ENCODE assay signal across 9 mouse cellular contexts in the genomic region with DNA sequence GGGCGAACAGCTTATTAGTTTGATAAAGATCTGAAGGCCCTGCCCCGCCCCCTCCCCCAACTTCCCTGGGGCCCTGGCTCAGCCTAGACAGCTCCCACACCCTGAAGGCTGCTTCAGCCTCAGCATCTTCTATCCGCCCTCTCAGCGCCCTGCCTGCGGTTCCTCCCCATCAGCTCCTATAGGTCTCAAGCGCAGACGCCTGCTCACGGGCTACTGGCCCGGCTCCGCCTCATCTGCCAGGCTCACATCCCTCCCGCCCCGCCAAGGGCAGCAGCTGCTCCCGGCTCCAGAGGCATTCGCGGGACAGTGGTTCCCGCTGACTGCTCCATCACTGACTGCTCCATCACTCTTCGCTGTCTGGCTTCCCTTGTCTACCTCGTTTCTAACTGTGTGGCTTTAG. TPM values are rescaled to one million over a fixed set of nuclear protein-coding genes. Genes with fewer than 3 reads are reported as not detected.
A peak's percentile ranks its signal among the peaks of the same experiment; 100 is the strongest.
DNase-seq lines count a peak whose midpoint lies in the region; ATAC-seq and TF ChIP-seq lines count a peak whose summit lies in the region.
"Had no signal": no experiment of that assay in that cellular context is flagged by ENCODE, and none has a peak within 500 bp of the region (broad histone marks: within the 10 kb centered on the region; RNA-seq: fewer than 3 reads in every experiment).

TSS of gene Alox12b (plus strand) at position 190 of the 400 bp plus-strand sequence.

- no peaks in the 10 kb centered on the region for H3K9me3 ChIP-seq in forebrain, postnatal 0 days (ENCODE audit: low read length)
- no peaks in the 10 kb centered on the region for H3K9me3 ChIP-seq in midbrain, embryonic 15.5 days
- H3K9me3 ChIP-seq: liver, embryonic 13.5 days had no signal

- no peaks in the 10 kb centered on the region for H3K36me3 ChIP-seq in forebrain, postnatal 0 days (ENCODE audit: insufficient read depth)
- no peaks in the 10 kb centered on the region for H3K36me3 ChIP-seq in midbrain, embryonic 15.5 days (replicated peaks)
- H3K36me3 ChIP-seq: liver, embryonic 13.5 days had no signal

- DNase-seq in layer of hippocampus, adult 2 months (ENCODE audit: low spot score in 2 of 2): no peak
- DNase-seq in layer of hippocampus, adult 11-12 months (ENCODE audit: low spot score): no peak
- peak; percentile 63 for DNase-seq in embryo, embryonic 10.5 days (ENCODE audit: low spot score)
- peak; percentile 3 for DNase-seq in forebrain, postnatal 0 days
- DNase-seq in adipocyte (ENCODE audit: low spot score): no peak
- DNase-seq in urinary bladder, postnatal 4 days (ENCODE audit: low spot score in 2 of 2): no peak
- no peak for DNase-seq in urinary bladder, postnatal 14 days (ENCODE audit: low spot score)
- DNase-seq: liver, embryonic 13.5 days had no signal

- 4% methylated on average over 18 of the region's 18 CpGs for WGBS in forebrain, postnatal 0 days
- 2% methylated on average over 18 of the region's 18 CpGs for WGBS in midbrain, embryonic 15.5 days

- no peaks in the 10 kb centered on the region for H3K27me3 ChIP-seq in forebrain, postnatal 0 days (ENCODE audit: insufficient read depth, low read length)
- H3K27me3 ChIP-seq in midbrain, embryonic 15.5 days (replicated peaks): peaks cover 25% of the 10 kb centered on the region

- H3K27ac ChIP-seq in layer of hippocampus, adult 2 months: no peak within 1 kb of the TSS
- no peak within 1 kb of the TSS for H3K27ac ChIP-seq in forebrain, postnatal 0 days (ENCODE audit: low read depth, low read length)
- no peak within 1 kb of the TSS for H3K27ac ChIP-seq in midbrain, embryonic 15.5 days
- H3K27ac ChIP-seq: liver, embryonic 13.5 days had no signal

- no peak; the same call in 1 of the 2 replicates for ATAC-seq in forebrain, postnatal 0 days
- ATAC-seq in midbrain, embryonic 15.5 days (replicated peaks): no peak

- H3K4me1 ChIP-seq in forebrain, postnatal 0 days (ENCODE audit: insufficient read depth): no peaks in the 10 kb centered on the region
- H3K4me1 ChIP-seq in midbrain, embryonic 15.5 days: peaks cover 10% of the 10 kb centered on the region

- TF ChIP-seq CTCF in layer of hippocampus, adult 2 months (conservative IDR thresholded peaks at IDR 0.05): no peak
- no peak for TF ChIP-seq CTCF in forebrain, postnatal 0 days (IDR thresholded peaks at IDR 0.05; ENCODE audit: low read depth)

- peak within 1 kb of the TSS; percentile 26 for H3K4me3 ChIP-seq in layer of hippocampus, adult 2 months
- H3K4me3 ChIP-seq in forebrain, postnatal 0 days (ENCODE audit: low read depth, low read length): no peak within 1 kb of the TSS
- peak within 1 kb of the TSS; percentile 26 for H3K4me3 ChIP-seq in midbrain, embryonic 15.5 days
- H3K4me3 ChIP-seq: liver, embryonic 13.5 days had no signal

- peak within 1 kb of the TSS; percentile 28; the same call in 1 of the 2 replicates for H3K4me2 ChIP-seq in forebrain, postnatal 0 days (ENCODE audit: low read depth)
- H3K4me2 ChIP-seq in midbrain, embryonic 15.5 days: peak within 1 kb of the TSS; percentile 53
- H3K4me2 ChIP-seq: liver, embryonic 13.5 days had no signal

- no peak within 1 kb of the TSS for H3K9ac ChIP-seq in forebrain, postnatal 0 days
- peak within 1 kb of the TSS; percentile 38 for H3K9ac ChIP-seq in midbrain, embryonic 15.5 days
- H3K9ac ChIP-seq: liver, embryonic 13.5 days had no signal

RNA-seq across cellular contexts. Expression of gene Alox12b, which starts in this region (rescaled TPM):
- total RNA-seq in layer of hippocampus, adult 2 months (2021): 10 to 100 TPM in 1 of 2 experiments, 1 to 10 TPM in 1; 8.7 to 12.2 TPM
- 0.19 and 0.38 TPM in 2 replicates for total RNA-seq in forebrain, postnatal 0 days (2014; rRNA removed)
- 0.15 and 0.46 TPM in 2 replicates for polyA plus RNA-seq in forebrain, postnatal 0 days (2015; fragmentation: Nextera tagmentation; extraction: Ambion mirVana)
- 0.28 and 0.41 TPM in 2 replicates for polyA plus RNA-seq in midbrain, embryonic 15.5 days (2015; fragmentation: Nextera tagmentation; extraction: Ambion mirVana)
- polyA plus RNA-seq: liver, embryonic 13.5 days had no signal

Comparison
In these comparisons a context has a peak if more than half of its experiments do, and no peak if none do; other contexts are left out.
1. Peak in DNase-seq and H3K4me2 ChIP-seq in forebrain, postnatal 0 days; RNA of the gene not detected or under 1 TPM.